Mouse (Mus musculus) kidney, postnatal 25 days (tissue): Measurements from ENCODE around the gene Grm7.
A peak's percentile ranks its signal among the peaks of the same experiment; 100 is the strongest.

Experiments used
- DNase-seq, 2 experiments: peaks; one replicate each; pipeline ENCODE4 v3.0.0; 2021; ENCODE audit warnings: mixed read lengths in 2 of 2

Grm7 gene

GRCm38 (mm10) chr6:111369013-111369412 lies 723.6 kb downstream of the Grm7 start:
- peak in 1 of 2 experiments; percentile 6 for DNase-seq

- no peak for DNase-seq
Measured at GRCm38 (mm10) chr6:111371581-111372349, 726.4 kb downstream of the Grm7 start.

- DNase-seq, result no peak
Measured at GRCm38 (mm10) chr6:111372626-111373380, 727.4 kb downstream of the Grm7 start.

- DNase-seq, result no peak
Measured at GRCm38 (mm10) chr6:111380710-111381109, 735.3 kb downstream of the Grm7 start.

DNA sequence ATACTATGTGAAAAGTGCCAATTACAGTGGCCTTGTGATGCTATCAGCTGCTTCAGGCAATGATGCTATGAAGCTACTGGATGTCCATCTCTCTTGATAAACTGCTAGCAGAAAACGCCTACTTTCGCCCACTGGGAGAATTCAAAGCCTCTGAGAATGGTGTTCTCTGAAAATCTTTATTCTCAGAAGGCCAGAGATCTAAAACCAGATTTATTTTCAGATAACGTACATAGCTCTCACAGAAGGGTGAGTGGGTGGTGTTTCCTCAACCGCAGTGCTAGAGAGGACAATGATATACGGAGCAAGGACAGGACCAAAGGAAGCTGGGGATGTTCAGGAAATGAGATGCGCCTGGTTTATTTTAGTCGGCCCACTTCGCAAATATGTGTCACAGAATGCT lies 763.4 kb downstream of the Grm7 start:
- no peak for DNase-seq

- DNase-seq, result peak in 1 of 2 experiments; percentile 2
Measured at GRCm38 (mm10) chr6:111424737-111425136, 779.4 kb downstream of the Grm7 start.

DNA sequence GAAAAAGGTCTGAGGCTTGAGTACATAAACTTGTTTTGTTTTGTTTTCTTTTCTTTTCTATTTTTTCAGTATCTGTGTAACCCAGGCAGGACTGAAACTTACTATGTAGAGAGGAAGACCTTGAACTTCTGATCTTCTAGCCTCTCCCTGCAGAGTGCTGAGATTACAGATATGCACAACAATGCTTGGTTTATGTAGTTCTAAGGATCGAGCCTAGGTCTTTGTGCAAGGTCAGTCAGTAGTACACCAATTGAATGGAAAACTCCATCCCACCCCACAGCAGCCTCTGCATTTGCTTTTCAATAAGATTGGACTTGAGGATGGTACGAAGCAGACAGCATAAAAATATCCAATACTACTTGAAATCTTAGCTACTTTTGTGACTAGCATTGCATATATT lies 800.8 kb downstream of the Grm7 start:
- no peak for DNase-seq

GRCm38 (mm10) chr6:111447851-111448250 lies 802.5 kb downstream of the Grm7 start:
- DNase-seq, result no peak

- peak; percentile 45 to 69 for DNase-seq
Measured at GRCm38 (mm10) chr6:111449054-111449783, 803.8 kb downstream of the Grm7 start.

DNA sequence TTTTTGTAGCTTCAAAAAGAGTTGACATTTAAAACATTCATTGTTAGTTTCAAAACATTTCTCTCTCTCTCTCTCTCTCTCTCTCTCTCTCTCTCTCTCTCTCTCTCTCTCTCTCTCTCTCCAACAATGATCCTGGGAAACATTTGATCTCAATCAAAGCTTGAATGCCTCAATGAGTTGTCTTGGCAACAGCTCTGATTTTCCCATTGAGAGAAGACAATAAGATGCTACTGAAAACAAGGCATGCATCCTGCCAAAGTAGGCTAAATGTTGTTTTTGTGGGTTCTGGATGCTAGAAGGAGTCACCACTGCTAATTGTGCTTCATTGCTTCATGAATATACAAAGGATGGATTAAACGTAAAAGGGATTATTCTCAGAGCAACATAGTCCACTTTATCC lies 836.5 kb downstream of the Grm7 start:
- no peak for DNase-seq

DNA sequence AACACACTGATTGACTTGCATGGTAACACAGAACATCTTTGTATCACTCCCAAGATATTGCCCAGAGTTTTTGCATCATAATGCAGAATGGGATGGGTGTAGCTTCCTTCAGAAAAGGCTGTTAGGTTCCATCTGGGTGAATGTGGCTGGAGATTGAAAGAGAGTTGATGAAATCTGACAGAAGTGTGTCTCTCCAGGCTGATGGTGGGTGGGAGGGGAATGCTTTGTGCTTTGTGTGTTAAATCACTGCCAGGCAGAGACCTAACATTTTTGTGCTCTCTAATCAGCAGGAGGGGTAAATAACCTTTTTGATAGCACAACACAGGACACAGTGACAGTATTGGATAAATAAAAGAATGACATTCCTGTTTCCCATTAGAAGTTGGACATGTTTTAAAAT lies 840.7 kb downstream of the Grm7 start:
- DNase-seq, result no peak

GRCm38 (mm10) chr6:111487556-111487955 lies 842.2 kb downstream of the Grm7 start:
- DNase-seq, result no peak

GRCm38 (mm10) chr6:111492166-111492565 lies 846.8 kb downstream of the Grm7 start:
- DNase-seq, result no peak

GRCm38 (mm10) chr6:111499542-111499941 lies 854.2 kb downstream of the Grm7 start:
- no peak for DNase-seq

- DNase-seq, result no peak
Measured at GRCm38 (mm10) chr6:111510768-111511459, 865.5 kb downstream of the Grm7 start.

DNA sequence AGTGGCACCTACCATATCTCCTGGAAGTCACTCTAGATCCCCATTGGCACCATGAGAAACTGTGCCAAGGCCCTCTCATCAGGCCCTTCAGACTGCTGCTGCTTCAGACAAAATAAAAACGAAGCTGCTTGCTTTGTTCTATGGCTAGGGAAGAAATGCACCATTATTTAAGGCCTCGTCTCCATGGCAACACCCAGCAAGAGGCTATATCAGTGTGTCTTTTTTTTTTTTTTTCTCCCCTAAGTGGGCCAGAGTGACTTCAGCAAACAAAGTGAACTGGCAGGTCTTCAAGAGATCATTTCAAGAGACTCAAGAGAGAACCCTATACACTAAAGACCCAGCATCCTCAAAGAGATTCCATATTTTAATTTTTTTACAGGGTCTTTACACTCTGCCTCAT lies 867.0 kb downstream of the Grm7 start:
- no peak for DNase-seq

DNA sequence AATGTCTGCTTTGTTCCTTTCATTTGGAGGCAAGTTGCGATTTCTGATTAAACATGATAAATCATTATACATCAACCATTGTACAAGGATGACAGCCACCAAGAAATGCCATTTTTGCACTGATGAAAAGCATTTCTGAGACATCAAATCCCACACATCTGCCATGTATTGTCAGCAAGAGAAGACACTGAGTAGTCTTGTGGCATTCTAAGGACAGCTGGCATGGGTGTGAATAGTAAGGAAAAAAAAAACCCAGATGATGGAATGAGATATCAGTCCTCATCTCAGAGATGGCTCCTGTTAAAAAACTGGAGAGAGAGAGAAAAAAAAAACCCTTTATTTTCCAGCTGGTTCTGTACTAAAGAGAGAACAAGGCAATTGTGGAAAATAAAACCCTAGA lies 875.8 kb downstream of the Grm7 start:
- no peak for DNase-seq

- DNase-seq, result no peak
Measured at GRCm38 (mm10) chr6:111522122-111522521, 876.7 kb downstream of the Grm7 start.

GRCm38 (mm10) chr6:111529985-111530384 lies 884.6 kb downstream of the Grm7 start:
- no peak for DNase-seq

DNA sequence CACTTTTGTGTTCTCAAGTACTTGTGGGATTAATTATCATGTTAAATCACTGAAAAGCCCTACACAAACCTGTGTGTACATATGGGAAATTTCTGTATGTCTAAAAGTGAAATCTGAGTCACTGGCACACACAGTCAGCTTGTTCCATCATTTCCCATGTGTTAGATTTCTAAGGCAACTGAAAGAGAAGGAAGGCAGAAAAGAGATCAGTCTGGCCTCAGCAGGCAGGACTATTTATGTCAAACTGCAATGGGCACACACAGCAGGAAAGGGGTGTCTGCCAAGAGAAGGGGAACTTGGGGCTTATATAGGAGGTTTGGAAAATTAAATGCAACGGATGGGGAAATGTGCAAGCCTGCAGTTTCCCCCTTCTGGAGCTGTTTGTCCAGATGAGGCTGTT lies 913.2 kb downstream of the Grm7 start:
- DNase-seq, result no peak

- DNase-seq, result no peak
Measured at GRCm38 (mm10) chr6:111559459-111559858, 914.1 kb downstream of the Grm7 start.

DNA sequence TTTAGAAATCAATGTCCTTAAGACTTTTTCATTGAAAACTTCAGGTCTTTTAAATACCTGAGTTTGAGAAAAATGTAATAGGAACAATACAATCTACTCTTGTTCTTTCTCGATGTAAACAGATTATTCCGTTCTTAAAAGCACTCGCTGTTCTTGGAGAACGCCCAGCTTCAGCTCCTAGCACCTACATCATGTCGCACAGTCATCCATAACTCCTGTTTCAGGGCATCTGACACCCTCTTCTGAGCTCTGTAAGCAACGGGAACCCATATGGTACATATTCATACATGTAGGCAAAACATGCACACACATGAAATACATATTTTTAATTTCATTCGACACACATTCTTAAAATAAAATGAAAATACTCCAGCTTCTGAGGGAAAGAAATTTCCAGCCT lies 916.0 kb downstream of the Grm7 start:
- no peak for DNase-seq
